Mouse (Mus musculus) liver, adult 2 months (tissue): ENCODE results near the gene Zbp1. TPM values are rescaled to one million over a fixed set of nuclear protein-coding genes. Genes with fewer than 3 reads are reported as not detected.

Experiments
- DNase-seq: peaks from one replicate; pipeline ENCODE4 v3.0.0-alpha.2; 2011; ENCODE audit warnings: low read depth, low spot score; ENCODE audit errors: extremely low read depth
- H3K27ac ChIP-seq: fragments of 200-500 bp; replicated peaks from 2 replicates; pipeline ENCODE4 v1.5.1; 2012; ENCODE audit warnings: low read depth, mild to moderate bottlenecking, control low read depth, inconsistent platforms, low read length; ENCODE audit not compliant: insufficient read depth
- H3K27me3 ChIP-seq: fragments of 200-500 bp; 2 replicates; pipeline ENCODE4 v1.6.1; 2012; ENCODE audit warnings: mild to moderate bottlenecking, moderate library complexity, low read length, inconsistent platforms; ENCODE audit not compliant: control insufficient read depth, insufficient read depth
- H3K36me3 ChIP-seq: fragments of 200-500 bp; 2 replicates; pipeline ENCODE4 v1.6.1; 2012; ENCODE audit warnings: low read length, inconsistent platforms; ENCODE audit not compliant: control insufficient read depth, insufficient read depth
- H3K4me1 ChIP-seq: fragments of 200-500 bp; 2 replicates; pipeline ENCODE4 v1.6.1; 2011; ENCODE audit warnings: low read length; ENCODE audit not compliant: control insufficient read depth, insufficient read depth
- H3K4me3 ChIP-seq: fragments of 200-500 bp; 2 replicates; pipeline ENCODE4 v1.5.1; 2011; ENCODE audit warnings: low read depth, mild to moderate bottlenecking, control low read depth, low read length, moderate library complexity; ENCODE audit not compliant: insufficient read depth
- H3K79me2 ChIP-seq: fragments of 200-500 bp; 2 replicates; pipeline ENCODE4 v1.6.1; 2012; ENCODE audit warnings: inconsistent platforms, mild to moderate bottlenecking, low read length, moderate library complexity; ENCODE audit not compliant: control insufficient read depth, insufficient read depth
- H3K9ac ChIP-seq: fragments of 200-500 bp; 2 replicates; pipeline ENCODE4 v1.6.1; 2012; ENCODE audit warnings: low read depth, mild to moderate bottlenecking, control low read depth, inconsistent platforms, low read length
- CTCF ChIP-seq: fragments of 200-500 bp; IDR thresholded peaks from 2 replicates; pipeline ENCODE4 v1.5.1; 2011; ENCODE audit warnings: low read depth, low read length, control low read depth
- POLR2A ChIP-seq: fragments of 200-500 bp; IDR thresholded peaks from 2 replicates; pipeline ENCODE4 v1.6.1; 2011; ENCODE audit warnings: low read length, control low read depth; ENCODE audit not compliant: insufficient read depth; ENCODE audit errors: extremely low read depth
- WGBS: fragments of 180-500 bp; shearing (Covaris S2); methylation state at CpG from one replicate; pipeline ENCODE4 v1.1.7; 2018; 5-methylcytosine and 5-hydroxymethylcytosine counted together
- polyA plus RNA-seq: library from polyadenylated mRNA; depleted of rRNA; stranded (reverse); fragments of >200 nt; gene quantifications from 2 replicates; pipeline ENCODE4 v1.2.3, GENCODE M21; 2012
- total RNA-seq: library from RNA; depleted of rRNA; stranded (reverse); fragments of >200 nt; gene quantifications from 2 replicates; pipeline ENCODE4 v1.2.3, GENCODE M21; 2014

The Zbp1 gene
- total and polyA plus RNA-seq, 2 experiments = 10.8 to 13.2 TPM

GRCm38 (mm10) chr2:173224097-173224496, 5.4 kb upstream of the Zbp1 start:
- H3K27ac ChIP-seq = no peak overlapping the region
- H3K4me3 ChIP-seq = no peak overlapping the region
- H3K36me3 ChIP-seq = no peaks in the 10 kb centered on the region
- no peaks in the 10 kb centered on the region for H3K27me3 ChIP-seq
- H3K79me2 ChIP-seq = no peaks in the 10 kb centered on the region
- DNase-seq = no peak
- TF ChIP-seq CTCF = no peak
- TF ChIP-seq POLR2A = no peak
- 44% methylated on average over 3 of the region's 3 CpGs for WGBS
- peaks cover 7% of the 10 kb centered on the region for H3K4me1 ChIP-seq
- H3K9ac ChIP-seq = no peak overlapping the region

GRCm38 (mm10) chr2:173223496-173223895, 4.8 kb upstream of the Zbp1 start:
- Histone ChIP-seq H3K9ac (no peak overlapping the region), H3K4me1 (peaks cover 10% of the 10 kb centered on the region), H3K79me2 (no peaks in the 10 kb centered on the region), H3K36me3 (no peaks in the 10 kb centered on the region), H3K27me3 (no peaks in the 10 kb centered on the region), H3K4me3 (no peak overlapping the region), H3K27ac (no peak overlapping the region)
- TF ChIP-seq POLR2A (no peak), CTCF (no peak)
- 74% methylated on average over 3 of the region's 3 CpGs for WGBS
- DNase-seq = no peak

GRCm38 (mm10) chr2:173220754-173221153, 2.0 kb upstream of the Zbp1 start:
- WGBS = 95% methylated on average over 9 of the region's 9 CpGs
- no peaks in the 10 kb centered on the region for H3K79me2 ChIP-seq
- H3K9ac ChIP-seq = no peak overlapping the region
- no peak overlapping the region for H3K4me3 ChIP-seq
- H3K27me3 ChIP-seq = no peaks in the 10 kb centered on the region
- no peaks in the 10 kb centered on the region for H3K36me3 ChIP-seq
- TF ChIP-seq CTCF (no peak), POLR2A (no peak)
- H3K4me1 ChIP-seq = peaks cover 14% of the 10 kb centered on the region
- H3K27ac ChIP-seq = no peak overlapping the region
- no peak for DNase-seq

- 14% methylated on average over 10 of the region's 10 CpGs for WGBS
- H3K4me3 ChIP-seq = no peak overlapping the region
- H3K9ac ChIP-seq = peak overlapping the region; percentile 20
- H3K4me1 ChIP-seq = peaks cover 14% of the 10 kb centered on the region
- H3K27ac ChIP-seq = peak overlapping the region; percentile 63
- TF ChIP-seq POLR2A (no peak), CTCF (peak; percentile 91)
- no peaks in the 10 kb centered on the region for H3K79me2 ChIP-seq
- peak; percentile 86 for DNase-seq
- no peaks in the 10 kb centered on the region for H3K27me3 ChIP-seq
- no peaks in the 10 kb centered on the region for H3K36me3 ChIP-seq
These were observed 682 bp upstream of the Zbp1 start for GRCm38 (mm10) chr2:173219256-173219954.

GRCm38 (mm10) chr2:173217763-173218258, 912 bp downstream of the Zbp1 start:
- TF ChIP-seq POLR2A = no peak

GRCm38 (mm10) chr2:173217246-173217645, 1.5 kb downstream of the Zbp1 start:
- Histone ChIP-seq H3K79me2 (no peaks in the 10 kb centered on the region), H3K27ac (no peak overlapping the region), H3K4me1 (peaks cover 14% of the 10 kb centered on the region), H3K36me3 (no peaks in the 10 kb centered on the region), H3K27me3 (no peaks in the 10 kb centered on the region), H3K9ac (no peak overlapping the region), H3K4me3 (no peak overlapping the region)
- no peak for DNase-seq
- 73% methylated on average over 3 of the region's 3 CpGs for WGBS
- TF ChIP-seq CTCF (no peak), POLR2A (no peak)

More at GRCm38 (mm10) chr2:173217763-173218258, 912 bp downstream of the Zbp1 start:
- Histone ChIP-seq H3K27ac (no peak overlapping the region), H3K36me3 (no peaks in the 10 kb centered on the region), H3K27me3 (no peaks in the 10 kb centered on the region), H3K4me3 (no peak overlapping the region), H3K79me2 (no peaks in the 10 kb centered on the region), H3K4me1 (peaks cover 14% of the 10 kb centered on the region), H3K9ac (no peak overlapping the region)
- 20% methylated on average over 5 of the region's 5 CpGs for WGBS
- DNase-seq = peak; percentile 77
